Mouse (Mus musculus): ENCODE measurements around the gene Hexb.

Hexb gene

GRCm38 (mm10) chr13:97197932-97198562 is at the start of gene Hexb:
Hexb (minus strand) TSS chr13:97198357.
- peak; percentile 79 for DNase-seq (ENCODE audit: low read depth, low spot score)

- DNase-seq (ENCODE audit: low read depth, low spot score): no peak
Measured at GRCm38 (mm10) chr13:97247754-97248153, 49.6 kb upstream of the Hexb start.

- DNase-seq (ENCODE audit: low read depth, low spot score): no peak
Measured at GRCm38 (mm10) chr13:97246217-97246616, 48.1 kb upstream of the Hexb start.

- no peak for DNase-seq (ENCODE audit: low read depth, low spot score)
Measured at GRCm38 (mm10) chr13:97245157-97245556, 47.0 kb upstream of the Hexb start.

GRCm38 (mm10) chr13:97244712-97245105 is 46.6 kb upstream of the Hexb start:
- no peak for DNase-seq (ENCODE audit: low read depth, low spot score)

GRCm38 (mm10) chr13:97243962-97244711 is 46.0 kb upstream of the Hexb start:
- no peak for DNase-seq (ENCODE audit: low read depth, low spot score)

GRCm38 (mm10) chr13:97242716-97243115 is 44.6 kb upstream of the Hexb start:
- no peak for DNase-seq (ENCODE audit: low read depth, low spot score)

- DNase-seq (ENCODE audit: low read depth, low spot score): no peak
Measured at GRCm38 (mm10) chr13:97241787-97242280, 43.7 kb upstream of the Hexb start.

- DNase-seq (ENCODE audit: low read depth, low spot score): peak; percentile 97
Measured at GRCm38 (mm10) chr13:97240965-97241786, 43.0 kb upstream of the Hexb start, which contains the start of gene Enc1. Enc1 (plus strand) TSS chr13:97241105.

GRCm38 (mm10) chr13:97240279-97240964 is 42.3 kb upstream of the Hexb start:
- peak; percentile 85 for DNase-seq (ENCODE audit: low read depth, low spot score)

- peak; percentile 56 for DNase-seq (ENCODE audit: low read depth, low spot score)
Measured at GRCm38 (mm10) chr13:97239343-97240180, 41.4 kb upstream of the Hexb start.

- no peak for DNase-seq (ENCODE audit: low read depth, low spot score)
Measured at GRCm38 (mm10) chr13:97238181-97238981, 40.2 kb upstream of the Hexb start.

- no peak for DNase-seq (ENCODE audit: low read depth, low spot score)
Measured at GRCm38 (mm10) chr13:97237700-97238099, 39.5 kb upstream of the Hexb start.

- DNase-seq (ENCODE audit: low read depth, low spot score): no peak
Measured at GRCm38 (mm10) chr13:97235911-97236310, 37.8 kb upstream of the Hexb start.

- DNase-seq (ENCODE audit: low read depth, low spot score): peak; percentile 91
Measured at GRCm38 (mm10) chr13:97234785-97235417, 36.7 kb upstream of the Hexb start.

- DNase-seq (ENCODE audit: low read depth, low spot score): no peak
Measured at GRCm38 (mm10) chr13:97233092-97233491, 34.9 kb upstream of the Hexb start.

GRCm38 (mm10) chr13:97230101-97230500 is 31.9 kb upstream of the Hexb start:
- DNase-seq (ENCODE audit: low read depth, low spot score): no peak

GRCm38 (mm10) chr13:97227795-97228194 is 29.6 kb upstream of the Hexb start:
- no peak for DNase-seq (ENCODE audit: low read depth, low spot score)

- DNase-seq (ENCODE audit: low read depth, low spot score): no peak
Measured at GRCm38 (mm10) chr13:97225130-97225529, 27.0 kb upstream of the Hexb start.
